Mouse (Mus musculus) layer of hippocampus, adult 8-10 months (tissue): ENCODE results near the gene Med9. TPM values are rescaled to one million over a fixed set of nuclear protein-coding genes. Genes with fewer than 3 reads are reported as not detected.
"Not testable (repeated sequence)": the region's sequence is repeated elsewhere in the genome, so short reads cannot be mapped to it uniquely, and the experiment has no call there.

Experiments
- DNase-seq, 2 experiments: peaks; one replicate each; pipeline ENCODE4 v3.0.0; 2022; ENCODE audit warnings: low spot score in 2 of 2
- total RNA-seq, 4 experiments: library from RNA; stranded (reverse); gene quantifications; 2 replicates each; pipeline ENCODE4 v1.2.4; 2022

Med9 gene
- total RNA-seq, 4 experiments from 2014 or later: 34.2 to 40.1 (median 34.8) TPM

GRCm38 (mm10) chr11:59944855-59945254 is 3.2 kb upstream of the Med9 start:
- DNase-seq: not testable (repeated sequence)

GRCm38 (mm10) chr11:59948401-59948767 is 378 bp downstream of the Med9 start:
- no peak for DNase-seq

DNA sequence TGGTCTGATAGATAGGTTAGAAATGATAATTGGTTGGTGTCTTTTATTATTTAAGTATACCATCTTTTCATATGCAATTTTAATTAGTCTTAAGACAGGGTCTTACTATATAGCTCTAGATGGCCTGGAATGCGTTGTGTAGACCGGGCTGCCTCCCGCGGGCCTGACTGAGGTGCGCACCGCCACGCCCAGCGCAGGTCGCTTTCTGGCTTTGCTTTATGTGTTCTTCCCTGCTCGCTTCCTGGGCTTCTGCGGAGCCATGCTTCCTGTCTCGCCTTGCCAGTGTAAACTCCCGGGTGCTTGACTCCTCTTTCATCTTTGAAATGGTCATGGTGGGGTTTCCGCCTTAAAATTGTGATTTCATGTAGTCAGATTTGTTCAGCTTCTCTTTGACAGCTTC is 4.9 kb downstream of the Med9 start:
- no peak for DNase-seq

- DNase-seq: no peak
Measured at GRCm38 (mm10) chr11:59956749-59957148, 8.7 kb downstream of the Med9 start.

- no peak for DNase-seq
Measured at GRCm38 (mm10) chr11:59959453-59959852, 11.4 kb downstream of the Med9 start.

DNA sequence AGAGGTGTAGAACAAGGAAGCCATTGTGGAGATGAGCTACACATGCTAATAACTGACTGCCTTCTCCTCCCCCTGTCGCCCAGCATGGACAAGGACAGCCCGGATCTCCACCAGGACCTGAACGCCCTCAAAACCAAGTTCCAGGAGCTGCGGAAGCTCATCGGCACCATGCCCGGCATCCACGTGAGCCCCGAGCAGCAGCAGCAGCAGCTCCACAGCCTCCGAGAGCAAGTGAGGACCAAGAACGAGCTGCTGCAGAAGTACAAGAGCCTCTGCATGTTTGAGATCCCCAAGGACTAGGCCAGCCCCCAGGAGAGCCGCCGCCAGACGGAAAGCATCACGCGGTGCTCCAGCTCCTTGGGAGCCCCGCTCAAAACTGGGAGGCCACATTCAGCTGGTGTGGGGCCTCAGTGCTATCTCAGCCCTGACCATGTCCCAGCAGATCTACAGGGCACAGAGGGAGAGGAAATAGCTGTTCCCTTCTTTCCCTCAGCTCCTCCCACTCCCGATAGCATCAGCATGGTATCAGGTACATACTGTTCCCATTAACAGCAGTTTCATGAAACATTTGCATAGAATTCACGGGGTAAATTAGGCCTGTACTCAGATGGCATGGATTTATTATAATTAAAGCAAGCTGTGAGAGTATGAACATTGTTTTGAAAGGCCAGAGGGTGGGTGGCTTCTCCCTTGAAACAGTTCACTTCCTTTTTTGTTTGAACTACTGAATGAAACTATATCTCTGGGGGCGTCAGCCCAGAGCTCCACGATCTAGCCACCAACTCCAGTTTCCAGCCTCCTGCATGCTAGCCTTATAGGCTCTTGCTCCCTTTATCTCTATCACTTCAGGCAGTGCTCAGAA is 12.7 kb downstream of the Med9 start:
- DNase-seq: no peak

DNA sequence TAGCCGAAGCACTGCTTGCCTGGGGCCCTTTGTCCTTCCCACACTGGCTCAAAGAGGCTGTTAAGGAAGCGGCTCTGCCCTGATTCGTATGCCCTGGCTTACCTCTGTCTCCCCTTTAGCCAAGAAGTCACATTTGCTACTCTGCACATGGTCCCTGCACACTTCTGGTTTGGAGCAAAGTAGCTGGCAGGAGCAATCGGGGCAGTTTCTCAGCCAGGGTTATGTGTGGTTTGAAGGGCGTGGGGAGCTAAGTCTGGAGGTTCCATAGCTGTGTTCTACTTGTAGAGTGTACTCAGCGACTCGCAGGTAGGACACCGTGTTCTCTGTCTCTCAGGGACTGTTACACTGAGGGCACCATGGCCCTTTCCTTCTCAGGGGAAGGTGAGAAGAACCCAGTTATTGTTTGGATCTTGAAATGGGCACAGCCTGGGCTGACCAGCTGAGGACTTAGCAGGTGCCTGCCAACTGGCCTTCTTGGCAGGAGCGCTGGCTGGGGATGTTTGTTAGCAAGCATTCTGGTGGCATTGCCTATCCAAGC is 13.4 kb downstream of the Med9 start:
- DNase-seq: no peak

DNA sequence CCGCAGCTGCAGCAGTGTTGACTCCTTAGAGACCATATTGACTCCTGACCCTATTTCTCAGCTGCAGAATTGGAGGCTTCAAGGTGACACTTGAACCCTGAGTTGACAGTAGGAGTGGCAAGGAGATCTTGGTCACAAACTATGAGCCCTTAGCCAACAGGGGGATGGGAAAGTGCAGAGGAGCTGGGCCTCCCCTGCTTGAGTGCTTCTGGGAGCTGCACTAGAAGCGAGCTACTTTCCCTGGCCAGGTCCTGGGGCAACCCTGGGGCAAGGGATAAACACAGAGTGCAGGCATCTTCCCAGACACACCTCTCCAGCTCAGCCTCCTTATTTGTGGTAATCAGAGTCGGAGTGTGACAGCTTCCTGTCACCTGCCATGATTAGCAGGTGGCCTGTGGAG is 14.6 kb downstream of the Med9 start:
- no peak for DNase-seq

GRCm38 (mm10) chr11:59963364-59964162 is 15.6 kb downstream of the Med9 start:
- DNase-seq: no peak

DNA sequence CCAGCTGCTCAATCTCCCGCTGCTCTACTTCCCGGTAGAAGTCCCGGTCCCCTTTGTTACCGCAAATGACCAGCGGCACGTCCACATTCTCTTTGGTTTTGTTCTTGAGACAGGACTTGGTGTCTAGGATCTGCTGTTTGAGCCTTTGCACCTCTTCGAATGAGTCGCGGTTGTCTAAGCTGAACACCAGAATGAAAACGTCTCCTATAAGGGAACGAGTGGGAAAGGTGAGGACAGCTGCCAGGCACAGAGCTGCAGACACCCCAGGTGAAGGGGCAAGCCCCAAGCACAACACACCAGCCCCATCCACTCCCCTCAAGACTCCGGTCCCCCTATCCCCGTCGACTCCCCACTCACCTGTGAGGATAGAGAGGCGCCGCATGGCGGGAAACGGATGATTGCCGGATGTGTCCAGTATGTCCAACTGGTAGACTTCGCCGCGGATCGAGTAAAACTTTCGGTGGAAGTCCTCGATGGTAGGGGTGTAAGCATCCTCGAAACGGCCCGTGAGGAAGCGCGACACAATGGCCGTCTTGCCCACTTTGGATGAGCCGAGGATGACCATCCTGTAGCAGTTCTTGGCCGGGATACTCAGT is 16.3 kb downstream of the Med9 start:
- no peak for DNase-seq

DNA sequence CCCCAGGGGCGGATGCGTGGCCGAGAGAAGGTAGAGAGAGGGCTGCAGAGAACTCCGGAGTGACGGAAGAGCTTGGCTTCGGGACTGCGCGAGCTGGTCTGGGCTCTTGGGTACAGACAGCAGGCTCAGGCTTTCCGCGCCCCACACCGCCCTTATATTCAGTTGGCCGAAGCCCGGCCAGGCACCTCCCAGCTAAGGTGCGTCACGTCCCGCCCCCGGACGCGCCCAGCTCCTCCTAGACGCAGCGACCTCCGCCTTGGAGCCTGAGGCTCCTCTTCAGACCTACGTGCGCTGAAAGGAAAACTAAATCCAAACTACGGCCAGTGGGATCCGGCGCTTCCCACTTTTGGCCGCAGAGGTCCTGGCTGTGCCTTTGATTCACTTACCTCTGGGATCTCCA is 16.8 kb downstream of the Med9 start, which contains the start of gene Rasd1:
Rasd1 (minus strand) TSS at position 127 of the 400 bp plus-strand sequence.
- no peak for DNase-seq

DNA sequence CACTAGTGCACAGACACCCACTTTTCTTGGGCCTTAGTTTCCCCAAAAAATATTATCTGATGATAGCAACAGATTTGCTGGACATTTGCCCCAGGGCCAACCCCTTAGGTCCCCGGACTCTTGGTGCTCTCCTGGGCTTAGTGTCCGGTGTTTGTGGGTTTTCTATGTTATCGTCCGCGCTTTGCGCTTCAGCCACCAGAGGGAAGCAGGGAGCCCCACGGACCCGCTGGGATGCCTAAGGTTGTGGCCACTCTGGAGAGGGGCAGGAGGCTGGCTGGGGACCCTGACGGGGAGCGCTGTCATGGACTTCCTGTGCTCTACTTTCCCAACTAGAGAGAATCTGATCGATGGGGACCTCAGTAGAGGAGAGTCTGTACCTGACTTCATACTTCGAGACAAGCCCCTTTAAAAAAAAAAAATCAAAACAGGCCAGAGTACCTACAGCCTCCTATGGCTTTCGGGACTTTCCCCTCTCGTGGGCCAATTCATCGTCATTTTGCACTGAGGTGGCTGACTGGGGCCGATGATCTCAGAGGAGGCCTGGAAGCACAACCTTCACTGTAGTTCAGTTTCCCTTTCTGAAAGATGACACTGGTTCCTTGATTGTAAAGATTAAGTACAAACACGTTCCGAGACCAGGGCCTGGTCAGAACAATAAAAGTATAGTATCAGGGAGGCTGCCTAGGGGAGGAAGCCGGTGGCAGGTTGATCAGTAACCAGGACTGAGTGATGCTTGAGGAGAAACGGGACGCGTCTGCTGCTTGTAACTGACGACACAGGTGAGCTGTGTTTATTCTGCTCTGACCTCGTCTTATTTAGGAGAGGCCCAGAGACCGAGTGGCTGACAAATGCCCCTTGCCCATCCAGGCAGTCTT is 17.5 kb downstream of the Med9 start:
- peak; percentile 65 to 83 for DNase-seq

DNA sequence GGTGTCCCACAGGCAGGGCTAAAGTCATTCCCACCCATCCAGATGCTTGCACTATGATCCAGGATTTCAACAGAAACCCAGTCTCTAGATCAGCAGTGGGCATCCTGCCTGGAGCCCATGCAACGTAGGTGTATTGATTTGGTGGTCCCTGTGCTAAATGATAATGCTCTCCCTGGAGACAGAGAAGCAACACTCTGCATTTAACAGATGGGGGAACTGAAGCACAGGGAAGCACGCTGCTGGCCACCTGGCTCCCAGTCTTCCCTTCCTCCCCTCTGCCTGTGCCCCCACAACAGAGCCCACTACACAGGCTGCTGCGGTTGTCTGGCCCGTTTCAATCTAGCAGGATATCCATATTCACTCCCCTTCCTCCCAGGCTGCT is 18.1 kb downstream of the Med9 start:
- DNase-seq: peak; percentile 52 to 63

- DNase-seq: no peak
Measured at GRCm38 (mm10) chr11:59967765-59968164, 19.8 kb downstream of the Med9 start.

GRCm38 (mm10) chr11:59970780-59971179 is 22.8 kb downstream of the Med9 start:
- DNase-seq: no peak

DNA sequence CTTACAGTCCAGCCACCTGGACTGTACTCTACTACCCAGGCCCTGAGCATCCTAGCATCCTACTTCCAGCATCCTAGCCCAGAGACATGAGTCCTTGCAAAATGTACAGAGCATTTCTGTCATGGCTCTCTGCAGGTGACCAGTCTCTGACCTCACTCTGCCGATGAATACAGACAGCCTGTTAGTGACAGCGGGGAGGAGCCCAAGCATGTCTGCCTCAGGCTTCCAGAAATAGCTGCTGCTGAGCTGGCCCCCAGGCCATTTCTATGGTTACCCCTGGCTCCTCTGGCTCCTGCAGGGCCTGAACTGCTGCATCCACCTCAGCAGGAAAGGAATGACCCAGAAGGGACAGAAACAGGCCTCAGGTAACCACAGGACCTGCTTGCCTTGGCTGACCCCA is 23.7 kb downstream of the Med9 start:
- DNase-seq: no peak

DNA sequence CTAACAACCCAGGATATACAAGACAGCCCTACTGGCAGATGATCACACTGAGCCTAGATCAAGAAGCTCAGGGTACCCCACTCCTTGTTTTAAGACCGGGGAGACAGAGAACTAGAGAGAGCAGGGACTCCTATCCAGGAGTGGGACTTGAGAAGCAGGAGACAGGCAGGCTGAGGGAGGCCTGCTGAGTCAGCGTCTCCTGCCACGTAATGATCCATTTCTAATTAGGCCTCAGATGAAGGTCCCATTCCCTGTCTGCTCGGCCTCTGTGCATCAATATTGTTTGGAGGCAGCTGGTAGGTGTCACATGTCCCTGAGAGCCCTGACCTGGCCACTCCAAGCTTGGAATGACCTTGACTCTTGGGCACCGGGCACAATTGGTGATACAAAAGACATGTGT is 25.4 kb downstream of the Med9 start:
- DNase-seq: no peak

DNA sequence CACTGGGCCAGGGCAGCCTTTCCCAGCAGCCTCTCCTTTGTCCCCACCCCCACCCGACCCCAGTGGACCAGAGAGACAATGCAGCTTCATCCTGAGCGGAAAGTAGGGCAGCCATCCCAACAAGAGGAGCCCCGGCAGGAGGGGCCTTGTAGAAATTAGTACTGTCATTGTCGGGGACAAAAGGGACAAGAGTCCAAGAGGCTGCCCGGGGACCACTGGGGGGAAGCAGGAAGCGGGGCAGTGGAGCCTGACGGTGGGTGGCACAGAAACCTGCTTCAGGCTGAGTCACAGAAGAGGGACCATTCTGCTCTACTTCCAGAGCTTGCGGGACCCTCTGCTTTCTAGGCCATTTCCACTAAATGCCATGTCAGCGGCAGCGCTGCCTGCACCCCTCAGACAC is 27.2 kb downstream of the Med9 start:
- no peak for DNase-seq

DNA sequence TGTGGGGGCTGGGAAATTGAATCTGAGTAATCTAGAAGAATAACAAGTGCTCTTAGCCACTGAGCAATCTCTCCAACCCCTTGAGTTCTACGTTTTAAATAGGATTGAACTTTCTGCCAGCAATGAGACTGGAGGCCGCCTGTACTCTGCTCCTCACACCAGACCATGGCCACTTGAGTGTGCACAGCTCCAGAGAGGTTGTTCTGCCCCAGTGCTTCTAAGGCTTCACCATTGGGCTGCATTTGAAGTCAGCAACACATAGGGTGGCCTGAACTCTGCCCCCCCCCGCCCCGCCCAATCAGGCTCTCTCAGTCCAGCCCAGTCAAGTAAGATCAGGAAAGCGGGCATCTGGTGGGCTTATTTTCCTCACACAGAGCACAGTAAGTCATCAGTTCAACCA is 29.8 kb downstream of the Med9 start:
- DNase-seq: no peak

- no peak for DNase-seq
Measured at GRCm38 (mm10) chr11:59989406-59989805, 41.4 kb downstream of the Med9 start.

DNA sequence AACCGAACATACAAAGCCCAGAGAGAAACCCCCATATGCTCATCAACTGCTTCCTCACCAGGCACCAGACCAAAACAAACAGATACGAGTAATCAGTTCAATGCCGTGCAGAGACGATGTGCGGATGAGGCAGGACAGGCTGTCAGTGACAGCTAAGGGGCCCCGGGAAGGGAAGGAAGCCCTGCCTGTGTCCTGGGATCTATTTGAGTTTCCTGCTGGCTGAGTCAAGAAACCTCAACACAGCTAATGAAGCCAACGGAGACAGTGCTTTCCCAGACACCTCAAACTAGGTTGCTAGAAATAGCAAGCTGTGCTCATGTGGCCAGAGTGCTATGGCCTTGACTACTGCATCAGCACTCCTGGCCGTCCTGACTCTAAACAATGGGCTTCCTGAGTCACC is 43.4 kb downstream of the Med9 start:
- DNase-seq: no peak
